Mouse (Mus musculus): ENCODE measurements around the gene Arhgap20. TPM values are rescaled to one million over a fixed set of nuclear protein-coding genes. Genes with fewer than 3 reads are reported as not detected.

Gene Arhgap20
- polyA plus RNA-seq, 1 experiment from 2014 or later = 2.2 TPM

- H3K27me3 ChIP-seq (replicated peaks; ENCODE audit: control insufficient read depth, insufficient read depth, low read length) = no peaks in the 10 kb centered on the region
- no peaks in the 10 kb centered on the region for H3K4me1 ChIP-seq (replicated peaks; ENCODE audit: control insufficient read depth, insufficient read depth, low read length)
- H3K4me2 ChIP-seq (replicated peaks; ENCODE audit: low read depth) = no peak overlapping the region
- 90% methylated on average over 3 of the region's 3 CpGs for WGBS
- H3K9ac ChIP-seq (ENCODE audit: low read depth, low read length) = no peak overlapping the region
- H3K9me3 ChIP-seq (ENCODE audit: control insufficient read depth) = no peaks in the 10 kb centered on the region
- H3K4me3 ChIP-seq (ENCODE audit: low read depth, low read length) = no peak overlapping the region
- no peak for ATAC-seq
- no peaks in the 10 kb centered on the region for H3K36me3 ChIP-seq (ENCODE audit: control insufficient read depth, insufficient read depth)
- no peak for TF ChIP-seq CTCF (IDR thresholded peaks at IDR 0.05; ENCODE audit: low read depth)
- no peak overlapping the region for H3K27ac ChIP-seq (ENCODE audit: low read depth, low read length)
Observed at GRCm38 (mm10) chr9:51864273-51864672, 99.1 kb downstream of the Arhgap20 start.

GRCm38 (mm10) chr9:51866634-51867033, 101.5 kb downstream of the Arhgap20 start:
- no peaks in the 10 kb centered on the region for H3K36me3 ChIP-seq (ENCODE audit: control insufficient read depth, insufficient read depth)
- H3K4me3 ChIP-seq (ENCODE audit: low read depth, low read length) = no peak overlapping the region
- no peak overlapping the region for H3K4me2 ChIP-seq (replicated peaks; ENCODE audit: low read depth)
- no peaks in the 10 kb centered on the region for H3K27me3 ChIP-seq (replicated peaks; ENCODE audit: control insufficient read depth, insufficient read depth, low read length)
- H3K9ac ChIP-seq (ENCODE audit: low read depth, low read length) = no peak overlapping the region
- H3K4me1 ChIP-seq (replicated peaks; ENCODE audit: control insufficient read depth, insufficient read depth, low read length) = no peaks in the 10 kb centered on the region
- ATAC-seq = no peak
- TF ChIP-seq CTCF (IDR thresholded peaks at IDR 0.05; ENCODE audit: low read depth) = no peak
- H3K9me3 ChIP-seq (ENCODE audit: control insufficient read depth) = no peaks in the 10 kb centered on the region
- no peak overlapping the region for H3K27ac ChIP-seq (ENCODE audit: low read depth, low read length)
- 54% methylated on average over 4 of the region's 4 CpGs for WGBS

- no peak for ATAC-seq
- Histone ChIP-seq H3K4me2 (replicated peaks; ENCODE audit: low read depth) (no peak overlapping the region), H3K9ac (ENCODE audit: low read depth, low read length) (no peak overlapping the region), H3K4me3 (ENCODE audit: low read depth, low read length) (no peak overlapping the region), H3K9me3 (ENCODE audit: control insufficient read depth) (no peaks in the 10 kb centered on the region), H3K27ac (ENCODE audit: low read depth, low read length) (no peak overlapping the region), H3K36me3 (ENCODE audit: control insufficient read depth, insufficient read depth) (no peaks in the 10 kb centered on the region), H3K4me1 (replicated peaks; ENCODE audit: control insufficient read depth, insufficient read depth, low read length) (no peaks in the 10 kb centered on the region), H3K27me3 (replicated peaks; ENCODE audit: control insufficient read depth, insufficient read depth, low read length) (no peaks in the 10 kb centered on the region)
- no peak for TF ChIP-seq CTCF (IDR thresholded peaks at IDR 0.05; ENCODE audit: low read depth)
- 81% methylated on average over 4 of the region's 4 CpGs for WGBS
Observed at GRCm38 (mm10) chr9:51869056-51869455, 103.9 kb downstream of the Arhgap20 start.

GRCm38 (mm10) chr9:51874348-51874747, 109.2 kb downstream of the Arhgap20 start:
- Histone ChIP-seq H3K9me3 (ENCODE audit: control insufficient read depth) (no peaks in the 10 kb centered on the region), H3K36me3 (ENCODE audit: control insufficient read depth, insufficient read depth) (no peaks in the 10 kb centered on the region), H3K4me3 (ENCODE audit: low read depth, low read length) (no peak overlapping the region), H3K27me3 (replicated peaks; ENCODE audit: control insufficient read depth, insufficient read depth, low read length) (no peaks in the 10 kb centered on the region), H3K27ac (ENCODE audit: low read depth, low read length) (no peak overlapping the region), H3K4me2 (replicated peaks; ENCODE audit: low read depth) (no peak overlapping the region), H3K4me1 (replicated peaks; ENCODE audit: control insufficient read depth, insufficient read depth, low read length) (no peaks in the 10 kb centered on the region), H3K9ac (ENCODE audit: low read depth, low read length) (no peak overlapping the region)
- 21% methylated on average over 4 of the region's 4 CpGs for WGBS
- no peak for TF ChIP-seq CTCF (IDR thresholded peaks at IDR 0.05; ENCODE audit: low read depth)
- no peak for ATAC-seq

GRCm38 (mm10) chr9:51875531-51875930, 110.4 kb downstream of the Arhgap20 start:
- Histone ChIP-seq H3K9me3 (ENCODE audit: control insufficient read depth) (no peaks in the 10 kb centered on the region), H3K27me3 (replicated peaks; ENCODE audit: control insufficient read depth, insufficient read depth, low read length) (no peaks in the 10 kb centered on the region), H3K4me3 (ENCODE audit: low read depth, low read length) (no peak overlapping the region), H3K27ac (ENCODE audit: low read depth, low read length) (no peak overlapping the region), H3K36me3 (ENCODE audit: control insufficient read depth, insufficient read depth) (no peaks in the 10 kb centered on the region), H3K9ac (ENCODE audit: low read depth, low read length) (no peak overlapping the region), H3K4me1 (replicated peaks; ENCODE audit: control insufficient read depth, insufficient read depth, low read length) (no peaks in the 10 kb centered on the region), H3K4me2 (replicated peaks; ENCODE audit: low read depth) (peak overlapping the region; percentile 32; the same call in 1 of the 2 replicates)
- no peak for TF ChIP-seq CTCF (IDR thresholded peaks at IDR 0.05; ENCODE audit: low read depth)
- ATAC-seq = no peak
- WGBS = 61% methylated on average over 20 of the region's 20 CpGs

- H3K36me3 ChIP-seq (ENCODE audit: control insufficient read depth, insufficient read depth) = no peaks in the 10 kb centered on the region
- H3K4me2 ChIP-seq (replicated peaks; ENCODE audit: low read depth) = no peak overlapping the region
- WGBS = 39% methylated on average over 4 of the region's 4 CpGs
- H3K4me3 ChIP-seq (ENCODE audit: low read depth, low read length) = no peak overlapping the region
- TF ChIP-seq CTCF (IDR thresholded peaks at IDR 0.05; ENCODE audit: low read depth) = no peak
- H3K27ac ChIP-seq (ENCODE audit: low read depth, low read length) = no peak overlapping the region
- no peaks in the 10 kb centered on the region for H3K9me3 ChIP-seq (ENCODE audit: control insufficient read depth)
- ATAC-seq = no peak
- no peaks in the 10 kb centered on the region for H3K4me1 ChIP-seq (replicated peaks; ENCODE audit: control insufficient read depth, insufficient read depth, low read length)
- H3K27me3 ChIP-seq (replicated peaks; ENCODE audit: control insufficient read depth, insufficient read depth, low read length) = no peaks in the 10 kb centered on the region
- no peak overlapping the region for H3K9ac ChIP-seq (ENCODE audit: low read depth, low read length)
Observed at GRCm38 (mm10) chr9:51881386-51881785, 116.2 kb downstream of the Arhgap20 start.

- H3K4me1 ChIP-seq (replicated peaks; ENCODE audit: control insufficient read depth, insufficient read depth, low read length) = no peaks in the 10 kb centered on the region
- no peaks in the 10 kb centered on the region for H3K27me3 ChIP-seq (replicated peaks; ENCODE audit: control insufficient read depth, insufficient read depth, low read length)
- WGBS = 52% methylated on average over 4 of the region's 4 CpGs
- no peak overlapping the region for H3K27ac ChIP-seq (ENCODE audit: low read depth, low read length)
- TF ChIP-seq CTCF (IDR thresholded peaks at IDR 0.05; ENCODE audit: low read depth) = no peak
- no peak overlapping the region for H3K9ac ChIP-seq (ENCODE audit: low read depth, low read length)
- H3K4me2 ChIP-seq (replicated peaks; ENCODE audit: low read depth) = no peak overlapping the region
- H3K36me3 ChIP-seq (ENCODE audit: control insufficient read depth, insufficient read depth) = no peaks in the 10 kb centered on the region
- no peak overlapping the region for H3K4me3 ChIP-seq (ENCODE audit: low read depth, low read length)
- no peak for ATAC-seq
- no peaks in the 10 kb centered on the region for H3K9me3 ChIP-seq (ENCODE audit: control insufficient read depth)
Observed at GRCm38 (mm10) chr9:51881881-51882280, 116.7 kb downstream of the Arhgap20 start.
